Mouse (Mus musculus): Measurements from ENCODE around the gene Cep131. TPM values are rescaled to one million over a fixed set of nuclear protein-coding genes. Genes with fewer than 3 reads are reported as not detected.

The Cep131 gene
- 50.1 and 51.9 TPM in 2 replicates for polyA plus RNA-seq (2014; fragmentation: Nextera tagmentation; extraction: Ambion mirVana)

DNA sequence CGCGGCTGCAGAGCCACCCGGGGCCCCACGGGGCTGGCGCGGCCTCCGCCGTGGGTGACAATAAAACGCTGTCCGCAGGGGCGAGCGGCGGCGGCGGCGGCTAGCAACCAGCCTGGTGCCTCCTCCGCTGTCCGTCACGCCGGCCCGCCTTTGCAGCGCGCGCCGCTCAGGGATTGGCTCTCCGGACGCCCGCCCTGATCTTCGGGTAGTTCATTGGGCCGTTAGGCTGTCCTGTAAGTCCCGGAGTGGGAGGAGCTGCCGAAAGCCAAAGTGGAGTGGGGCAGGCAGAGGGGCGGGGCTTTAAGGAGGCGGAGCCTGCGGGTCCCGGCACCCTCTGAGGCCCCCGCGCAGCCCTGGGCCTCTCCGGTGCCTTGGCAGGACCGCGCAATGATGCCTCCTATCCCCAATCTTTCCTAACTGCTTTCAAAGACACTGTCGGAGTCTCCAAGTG, at the start of gene Cep131:
Gene Cep131 (minus strand): TSS at position 126 of the 451 bp plus-strand sequence.
- peak within 1 kb of the TSS; percentile 84 for H3K4me3 ChIP-seq (ENCODE audit: low read depth, low read length)
- DNase-seq (ENCODE audit: low spot score) (peak; percentile 98), ATAC-seq (replicated peaks; ENCODE audit: low FRiP score) (peak; percentile 99)
- H3K9me3 ChIP-seq (ENCODE audit: control insufficient read depth, low read length), result no peaks in the 10 kb centered on the region
- H3K36me3 ChIP-seq (ENCODE audit: control insufficient read depth, insufficient read depth, low read length), result peaks cover 3% of the 10 kb centered on the region; the same call in 1 of the 2 replicates
- peak within 1 kb of the TSS; percentile 94 for H3K9ac ChIP-seq (ENCODE audit: low read length)
- H3K4me2 ChIP-seq (ENCODE audit: low read depth, low read length, severe bottlenecking), result peak within 1 kb of the TSS; percentile 90
- peak within 1 kb of the TSS; percentile 73 for H3K27ac ChIP-seq (ENCODE audit: low read depth, low read length)
- no peaks in the 10 kb centered on the region for H3K27me3 ChIP-seq (ENCODE audit: control insufficient read depth, insufficient read depth, low read length)
- under 1% methylated on average over 42 of the region's 42 CpGs for whole genome bisulfite sequencing
- peaks cover 10% of the 10 kb centered on the region for H3K4me1 ChIP-seq (replicated peaks; ENCODE audit: control insufficient read depth, insufficient read depth, low read length)

DNA sequence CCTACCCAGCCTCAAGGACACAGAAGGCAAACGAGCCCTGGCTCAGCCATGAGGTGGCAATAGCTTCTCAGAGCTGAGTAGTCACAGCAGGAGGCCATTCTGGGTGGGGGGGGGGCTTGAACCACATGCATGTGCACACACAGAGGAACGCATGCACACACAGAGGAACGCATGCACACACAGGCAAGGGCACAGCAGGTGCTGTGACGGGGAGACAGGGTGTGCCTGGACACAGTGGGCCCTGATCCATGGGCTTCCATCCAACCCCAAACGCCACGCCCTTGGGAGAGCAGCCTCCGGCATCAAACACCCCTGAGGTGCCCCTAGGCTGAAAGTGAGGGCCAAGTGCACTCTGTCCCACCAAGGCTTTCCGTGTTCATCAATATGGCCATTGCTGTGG, 49.6 kb upstream of the Cep131 start:
- Histone ChIP-seq H3K9me3 (ENCODE audit: control insufficient read depth, low read length) (no peaks in the 10 kb centered on the region), H3K36me3 (ENCODE audit: control insufficient read depth, insufficient read depth, low read length) (no peaks in the 10 kb centered on the region; the same call in 1 of the 2 replicates), H3K9ac (ENCODE audit: low read length) (no peak overlapping the region), H3K4me1 (replicated peaks; ENCODE audit: control insufficient read depth, insufficient read depth, low read length) (0 out of 2 replicates have a peak, but pooled peaks cover 2% of the 10 kb centered on the region), H3K4me3 (ENCODE audit: low read depth, low read length) (no peak overlapping the region), H3K4me2 (ENCODE audit: low read depth, low read length, severe bottlenecking) (no peak overlapping the region), H3K27me3 (ENCODE audit: control insufficient read depth, insufficient read depth, low read length) (no peaks in the 10 kb centered on the region), H3K27ac (ENCODE audit: low read depth, low read length) (no peak overlapping the region)
- ATAC-seq (replicated peaks; ENCODE audit: low FRiP score), result no peak
- 86% methylated on average over 8 of the region's 8 CpGs for WGBS
- no peak for DNase-seq (ENCODE audit: low spot score)

DNA sequence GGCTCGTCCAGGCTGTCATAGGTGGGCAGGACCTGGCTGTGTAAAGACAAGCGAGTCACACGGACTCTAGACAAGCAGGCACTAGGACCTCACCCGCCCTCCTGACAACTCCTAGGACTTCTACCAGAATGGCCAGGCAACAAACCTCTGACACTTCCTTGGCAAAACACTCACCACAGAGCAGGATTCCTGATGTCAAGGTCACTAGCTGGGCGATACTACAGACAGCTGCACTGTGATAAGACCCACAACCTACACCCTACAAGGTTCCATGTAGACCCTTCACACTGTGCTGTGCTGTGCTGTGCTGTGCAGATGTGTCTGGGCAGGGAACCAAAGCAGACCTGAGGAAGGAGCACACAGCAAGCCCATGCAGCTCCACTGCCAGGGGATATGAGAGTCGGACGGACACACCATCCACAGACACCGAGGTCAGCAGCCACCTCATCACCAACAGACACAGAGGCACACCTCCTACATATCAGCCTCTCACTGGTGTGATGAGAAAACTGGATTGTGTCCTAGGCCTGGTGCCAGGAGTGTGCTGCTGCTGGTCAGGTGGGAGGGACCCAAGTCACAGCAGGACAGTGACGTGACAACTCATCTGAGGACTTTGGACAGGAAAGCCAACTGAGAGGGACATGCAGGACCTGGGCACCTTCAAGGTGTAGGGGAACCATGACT, 48.4 kb upstream of the Cep131 start:
- H3K27ac ChIP-seq (ENCODE audit: low read depth, low read length), result no peak overlapping the region
- ATAC-seq (replicated peaks; ENCODE audit: low FRiP score) (no peak), DNase-seq (ENCODE audit: low spot score) (no peak)
- no peaks in the 10 kb centered on the region for H3K9me3 ChIP-seq (ENCODE audit: control insufficient read depth, low read length)
- no peaks in the 10 kb centered on the region; the same call in 1 of the 2 replicates for H3K36me3 ChIP-seq (ENCODE audit: control insufficient read depth, insufficient read depth, low read length)
- H3K9ac ChIP-seq (ENCODE audit: low read length), result no peak overlapping the region
- H3K4me3 ChIP-seq (ENCODE audit: low read depth, low read length), result no peak overlapping the region
- H3K27me3 ChIP-seq (ENCODE audit: control insufficient read depth, insufficient read depth, low read length), result no peaks in the 10 kb centered on the region
- WGBS, result 93% methylated on average over 9 of the region's 9 CpGs
- no peak overlapping the region for H3K4me2 ChIP-seq (ENCODE audit: low read depth, low read length, severe bottlenecking)
- H3K4me1 ChIP-seq (replicated peaks; ENCODE audit: control insufficient read depth, insufficient read depth, low read length), result 0 out of 2 replicates have a peak, but pooled peaks cover 2% of the 10 kb centered on the region

DNA sequence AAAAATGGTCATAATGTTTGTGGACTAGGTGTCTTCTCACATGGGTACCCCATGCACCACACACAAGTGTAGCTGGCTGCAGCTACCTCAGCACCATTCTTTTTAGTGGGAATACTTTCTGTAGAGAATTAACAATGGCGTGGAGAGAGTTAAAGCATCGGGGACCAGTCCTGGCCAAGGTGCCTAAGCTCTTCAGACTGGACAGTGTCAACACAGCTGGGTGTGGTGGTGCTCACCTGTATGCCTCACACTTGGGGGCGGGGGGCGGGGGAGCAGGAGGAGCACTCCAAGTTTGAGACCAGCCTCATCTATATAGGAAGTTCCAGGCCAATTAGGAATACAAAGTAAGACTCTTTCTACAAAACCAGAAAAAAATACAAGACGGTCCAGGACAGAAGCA, 47.5 kb upstream of the Cep131 start:
- WGBS, result 89% methylated on average over 5 of the region's 5 CpGs
- H3K36me3 ChIP-seq (ENCODE audit: control insufficient read depth, insufficient read depth, low read length), result no peaks in the 10 kb centered on the region; the same call in 1 of the 2 replicates

DNA sequence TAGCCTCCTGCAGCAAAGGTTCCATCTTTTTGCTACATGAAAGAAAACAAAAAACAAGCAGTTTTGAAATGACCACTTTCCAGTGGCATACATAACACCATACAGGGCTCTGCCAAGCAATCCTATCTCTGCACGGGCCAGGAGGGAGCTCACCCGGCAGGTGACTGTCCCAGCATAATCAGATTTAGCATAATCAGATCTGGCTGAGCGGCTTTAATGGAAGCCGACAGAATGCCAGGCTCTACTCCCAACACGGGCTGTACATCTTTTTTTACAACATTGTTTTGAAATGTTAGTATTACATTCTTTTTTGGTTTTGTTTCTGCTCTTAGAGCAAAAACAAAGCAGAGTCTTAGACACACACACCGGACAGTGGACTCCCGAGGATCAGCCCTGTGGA, 42.7 kb upstream of the Cep131 start:
- ATAC-seq (replicated peaks; ENCODE audit: low FRiP score), result no peak
- no peak for DNase-seq (ENCODE audit: low spot score)
- H3K9me3 ChIP-seq (ENCODE audit: control insufficient read depth, low read length), result no peaks in the 10 kb centered on the region
- no peak overlapping the region for H3K4me3 ChIP-seq (ENCODE audit: low read depth, low read length)
- 79% methylated on average over 7 of the region's 7 CpGs for WGBS
- H3K4me1 ChIP-seq (replicated peaks; ENCODE audit: control insufficient read depth, insufficient read depth, low read length), result no peaks in the 10 kb centered on the region
- H3K27me3 ChIP-seq (ENCODE audit: control insufficient read depth, insufficient read depth, low read length), result no peaks in the 10 kb centered on the region
- H3K4me2 ChIP-seq (ENCODE audit: low read depth, low read length, severe bottlenecking), result no peak overlapping the region
- no peak overlapping the region for H3K9ac ChIP-seq (ENCODE audit: low read length)
- no peak overlapping the region for H3K27ac ChIP-seq (ENCODE audit: low read depth, low read length)
- H3K36me3 ChIP-seq (ENCODE audit: control insufficient read depth, insufficient read depth, low read length), result no peaks in the 10 kb centered on the region; the same call in 1 of the 2 replicates

More for the DNA sequence above, 47.5 kb upstream of the Cep131 start:
- Histone ChIP-seq H3K4me2 (ENCODE audit: low read depth, low read length, severe bottlenecking) (no peak overlapping the region), H3K9me3 (ENCODE audit: control insufficient read depth, low read length) (no peaks in the 10 kb centered on the region), H3K27me3 (ENCODE audit: control insufficient read depth, insufficient read depth, low read length) (no peaks in the 10 kb centered on the region), H3K9ac (ENCODE audit: low read length) (no peak overlapping the region), H3K27ac (ENCODE audit: low read depth, low read length) (no peak overlapping the region), H3K4me1 (replicated peaks; ENCODE audit: control insufficient read depth, insufficient read depth, low read length) (0 out of 2 replicates have a peak, but pooled peaks cover 2% of the 10 kb centered on the region), H3K4me3 (ENCODE audit: low read depth, low read length) (no peak overlapping the region)
- DNase-seq (ENCODE audit: low spot score) (no peak), ATAC-seq (replicated peaks; ENCODE audit: low FRiP score) (no peak)

DNA sequence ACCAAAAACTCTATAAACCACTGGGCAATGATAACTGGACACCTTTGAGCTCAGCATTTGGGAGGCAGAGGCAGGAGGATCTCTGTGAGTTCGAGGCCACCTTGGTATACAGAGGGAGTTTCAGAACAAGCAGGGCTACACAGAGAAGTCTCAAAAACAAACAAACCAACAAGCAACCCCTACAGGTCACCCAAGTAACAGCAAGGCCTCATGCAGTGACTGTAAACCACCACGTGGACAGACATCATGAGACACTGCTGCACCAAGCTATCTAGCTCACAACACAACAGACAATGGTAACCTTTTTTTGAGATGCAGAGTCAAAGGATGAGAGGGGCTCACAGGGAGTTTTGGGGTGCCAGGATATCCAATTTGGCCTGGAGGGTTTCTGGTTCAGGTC, 40.2 kb upstream of the Cep131 start:
- Histone ChIP-seq H3K27me3 (ENCODE audit: control insufficient read depth, insufficient read depth, low read length) (no peaks in the 10 kb centered on the region), H3K36me3 (ENCODE audit: control insufficient read depth, insufficient read depth, low read length) (no peaks in the 10 kb centered on the region; the same call in 1 of the 2 replicates), H3K9me3 (ENCODE audit: control insufficient read depth, low read length) (no peaks in the 10 kb centered on the region), H3K27ac (ENCODE audit: low read depth, low read length) (no peak overlapping the region), H3K4me3 (ENCODE audit: low read depth, low read length) (no peak overlapping the region), H3K9ac (ENCODE audit: low read length) (no peak overlapping the region), H3K4me2 (ENCODE audit: low read depth, low read length, severe bottlenecking) (no peak overlapping the region), H3K4me1 (replicated peaks; ENCODE audit: control insufficient read depth, insufficient read depth, low read length) (no peaks in the 10 kb centered on the region)
- DNase-seq (ENCODE audit: low spot score) (no peak), ATAC-seq (replicated peaks; ENCODE audit: low FRiP score) (no peak)
- 80% methylated on average over 2 of the region's 2 CpGs for whole genome bisulfite sequencing

DNA sequence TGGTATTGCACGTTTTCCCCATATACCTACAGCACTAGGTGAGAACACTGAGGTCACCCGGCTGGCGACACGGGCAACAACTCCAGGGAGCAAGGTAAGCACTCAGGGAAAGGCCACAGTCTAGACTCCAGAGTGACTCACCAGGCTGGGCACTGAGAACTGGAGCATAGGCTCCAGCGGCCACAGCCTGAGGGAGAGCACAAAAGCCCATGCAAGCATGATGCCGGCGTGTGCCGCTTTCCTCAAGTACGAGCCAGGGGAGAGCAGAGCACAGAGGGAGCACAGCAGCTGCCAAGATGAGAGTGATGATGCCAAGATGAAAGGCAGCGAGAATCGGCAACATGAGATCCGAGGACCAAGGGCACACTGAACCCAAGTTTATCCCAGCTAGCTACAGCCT, 35.5 kb upstream of the Cep131 start:
- DNase-seq (ENCODE audit: low spot score), result no peak
- 93% methylated on average over 12 of the region's 12 CpGs for WGBS
- no peak overlapping the region for H3K4me2 ChIP-seq (ENCODE audit: low read depth, low read length, severe bottlenecking)
- no peak overlapping the region for H3K9ac ChIP-seq (ENCODE audit: low read length)
- H3K4me1 ChIP-seq (replicated peaks; ENCODE audit: control insufficient read depth, insufficient read depth, low read length), result no peaks in the 10 kb centered on the region
- H3K27ac ChIP-seq (ENCODE audit: low read depth, low read length), result no peak overlapping the region
- no peaks in the 10 kb centered on the region for H3K36me3 ChIP-seq (ENCODE audit: control insufficient read depth, insufficient read depth, low read length)
- H3K9me3 ChIP-seq (ENCODE audit: control insufficient read depth, low read length), result no peaks in the 10 kb centered on the region
- no peak overlapping the region for H3K4me3 ChIP-seq (ENCODE audit: low read depth, low read length)
- H3K27me3 ChIP-seq (ENCODE audit: control insufficient read depth, insufficient read depth, low read length), result no peaks in the 10 kb centered on the region
- ATAC-seq (replicated peaks; ENCODE audit: low FRiP score), result no peak

DNA sequence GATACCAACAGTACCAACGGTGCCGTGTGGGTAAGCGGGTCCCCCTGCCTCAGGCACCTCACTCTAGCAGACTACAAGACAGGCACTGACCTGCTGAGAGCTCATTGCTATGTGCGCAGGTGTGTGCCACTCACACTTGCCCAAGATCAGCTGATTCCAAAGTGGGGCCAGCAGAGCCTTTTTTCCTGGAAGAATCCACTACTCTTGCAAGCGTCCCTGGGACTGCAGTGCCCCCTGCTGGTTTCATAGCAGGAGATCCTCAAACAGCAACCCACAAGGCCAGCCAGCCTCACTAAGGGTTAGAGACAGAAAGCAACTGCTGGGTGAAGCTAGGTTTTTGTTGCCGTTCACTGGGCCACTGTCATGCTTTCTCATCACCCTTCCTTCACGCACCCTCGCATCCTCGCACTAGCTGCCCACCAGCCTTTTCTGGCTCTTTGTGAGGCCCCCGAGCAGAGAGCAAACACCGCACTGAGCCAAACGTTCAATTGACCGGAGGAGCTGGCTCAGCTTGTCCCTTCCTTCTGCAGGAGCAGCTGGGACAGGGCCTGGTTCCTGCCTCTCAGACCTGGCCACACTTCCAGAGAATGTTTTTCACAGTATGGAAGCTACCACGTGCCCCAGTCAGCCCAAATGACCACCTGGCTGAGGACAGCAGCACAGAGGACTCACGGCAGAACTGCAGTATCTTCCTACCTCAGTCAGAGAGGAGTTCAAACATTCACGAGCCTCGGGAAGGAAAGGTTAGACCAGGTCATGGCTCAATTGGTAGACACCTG, 34.2 kb upstream of the Cep131 start:
- H3K4me3 ChIP-seq (ENCODE audit: low read depth, low read length), result no peak overlapping the region
- H3K27me3 ChIP-seq (ENCODE audit: control insufficient read depth, insufficient read depth, low read length), result no peaks in the 10 kb centered on the region
- H3K9me3 ChIP-seq (ENCODE audit: control insufficient read depth, low read length), result no peaks in the 10 kb centered on the region
- WGBS, result 83% methylated on average over 17 of the region's 17 CpGs
- H3K4me2 ChIP-seq (ENCODE audit: low read depth, low read length, severe bottlenecking), result no peak overlapping the region
- H3K4me1 ChIP-seq (replicated peaks; ENCODE audit: control insufficient read depth, insufficient read depth, low read length), result no peaks in the 10 kb centered on the region
- H3K27ac ChIP-seq (ENCODE audit: low read depth, low read length), result no peak overlapping the region
- no peak overlapping the region for H3K9ac ChIP-seq (ENCODE audit: low read length)
- DNase-seq (ENCODE audit: low spot score), result peak; percentile 79
- no peak for ATAC-seq (replicated peaks; ENCODE audit: low FRiP score)
- H3K36me3 ChIP-seq (ENCODE audit: control insufficient read depth, insufficient read depth, low read length), result no peaks in the 10 kb centered on the region; the same call in 1 of the 2 replicates

Data from forebrain, embryonic 11.5 days (tissue).